In the genomic region with DNA sequence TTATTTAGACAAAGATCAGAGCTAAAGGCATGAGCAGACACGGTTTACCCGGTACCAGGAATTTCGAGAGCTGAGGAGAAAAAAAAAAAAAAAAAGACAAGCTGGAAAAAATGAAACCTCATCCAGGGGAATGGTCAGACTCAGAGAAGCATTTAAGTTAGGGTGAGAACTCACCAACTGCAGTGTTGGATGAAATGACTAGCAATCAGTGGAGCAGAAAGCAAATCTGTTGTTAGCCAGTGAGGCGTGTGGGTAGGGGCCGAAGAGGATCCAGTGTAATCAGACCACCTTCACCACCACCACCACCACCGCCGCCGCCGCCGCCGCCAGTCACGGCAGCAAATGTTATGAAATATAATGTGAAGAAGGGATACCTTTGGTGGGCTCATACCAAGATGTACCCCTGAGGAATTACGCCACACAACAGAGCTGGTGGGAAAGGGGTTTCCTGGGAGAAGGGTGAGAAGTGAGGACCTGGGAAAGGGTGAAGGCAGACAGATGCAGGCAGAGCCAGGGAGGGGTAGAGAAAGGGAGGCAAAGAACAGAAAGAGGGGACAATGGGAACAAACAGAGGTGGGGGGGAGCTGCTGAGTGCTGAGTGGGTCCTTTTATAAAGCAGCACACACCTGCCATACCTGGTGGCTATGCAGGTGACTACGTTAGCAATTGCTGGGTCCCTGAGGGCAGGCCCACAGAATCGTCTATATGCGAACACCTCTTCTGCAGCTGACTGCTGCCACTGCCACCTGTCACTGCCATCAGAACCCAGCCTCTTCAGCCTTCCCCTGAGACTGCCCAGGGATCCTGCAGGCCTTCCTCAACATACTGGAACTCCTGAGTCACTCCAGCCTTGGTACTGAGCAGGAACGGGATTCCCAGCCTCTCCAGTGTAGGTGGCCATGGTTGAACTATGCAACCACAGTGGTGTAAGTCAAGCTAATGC, we compare ENCODE assay signal across 8 mouse cellular contexts. TPM values are rescaled to one million over a fixed set of nuclear protein-coding genes. Genes with fewer than 3 reads are reported as not detected.
DNase-seq lines count a peak whose midpoint lies in the region; ATAC-seq and TF ChIP-seq lines count a peak whose summit lies in the region.
"Had no signal": no experiment of that assay in that cellular context is flagged by ENCODE, and none has a peak within 500 bp of the region (broad histone marks: within the 10 kb centered on the region; RNA-seq: fewer than 3 reads in every experiment).

No protein-coding gene starts in this region.

- no peak overlapping the region; the same call in 1 of the 2 replicates for H3K9ac ChIP-seq in forebrain, embryonic 11.5 days (ENCODE audit: low read length)
- H3K9ac ChIP-seq in intestine, embryonic 15.5 days = no peak overlapping the region
- no peak overlapping the region for H3K9ac ChIP-seq in stomach, embryonic 14.5 days (replicated peaks; ENCODE audit: low read depth, low read length)
- no peak overlapping the region for H3K9ac ChIP-seq in liver, embryonic 11.5 days (ENCODE audit: low read depth, low read length)

- peak overlapping the region; percentile 65 for H3K27ac ChIP-seq in left cerebral cortex, adult 2 months
- H3K27ac ChIP-seq in forebrain, embryonic 11.5 days (ENCODE audit: low read depth, low read length) = no peak overlapping the region
- H3K27ac ChIP-seq in intestine, embryonic 15.5 days = no peak overlapping the region
- H3K27ac ChIP-seq in stomach, embryonic 14.5 days (ENCODE audit: low read length) = no peak overlapping the region
- H3K27ac ChIP-seq in thymus, adult 2 months (ENCODE audit: control insufficient read depth, insufficient read depth, low read length) = no peak overlapping the region
- no peak overlapping the region for H3K27ac ChIP-seq in liver, embryonic 11.5 days (ENCODE audit: low read depth, low read length)

- ATAC-seq in forebrain, embryonic 11.5 days (replicated peaks; ENCODE audit: low FRiP score) = no peak
- ATAC-seq in intestine, embryonic 15.5 days = no peak
- ATAC-seq in stomach, embryonic 14.5 days (ENCODE audit: insufficient number of reproducible peaks, insufficient read depth, low FRiP score, low read depth) = no peak
- ATAC-seq in liver, embryonic 11.5 days (replicated peaks; ENCODE audit: low FRiP score) = no peak

- intact Hi-C loops in left cerebral cortex, adult 2 months (cut with DNase I) = no loop called here

- H3K4me1 ChIP-seq in forebrain, embryonic 11.5 days (replicated peaks; ENCODE audit: control insufficient read depth, insufficient read depth, low read length) = 0 out of 2 replicates have a peak, but pooled peaks cover 8% of the 10 kb centered on the region
- 0 out of 2 replicates have a peak, but pooled peaks cover 7% of the 10 kb centered on the region for H3K4me1 ChIP-seq in intestine, embryonic 15.5 days (replicated peaks)
- H3K4me1 ChIP-seq in stomach, embryonic 14.5 days (ENCODE audit: control insufficient read depth, insufficient read depth, low read length) = peaks cover 10% of the 10 kb centered on the region
- H3K4me1 ChIP-seq in thymus, adult 2 months (replicated peaks; ENCODE audit: control insufficient read depth, insufficient read depth, low read length) = peaks cover 10% of the 10 kb centered on the region
- H3K4me1 ChIP-seq in liver, embryonic 11.5 days (replicated peaks; ENCODE audit: control insufficient read depth, insufficient read depth, low read length) = peaks cover 4% of the 10 kb centered on the region; the same call in 1 of the 2 replicates

- H3K36me3 ChIP-seq in forebrain, embryonic 11.5 days (ENCODE audit: control insufficient read depth, insufficient read depth, low read length) = no peaks in the 10 kb centered on the region
- no peaks in the 10 kb centered on the region for H3K36me3 ChIP-seq in intestine, embryonic 15.5 days
- no peaks in the 10 kb centered on the region for H3K36me3 ChIP-seq in stomach, embryonic 14.5 days (ENCODE audit: control insufficient read depth, insufficient read depth, low read length)
- no peaks in the 10 kb centered on the region for H3K36me3 ChIP-seq in thymus, adult 2 months (ENCODE audit: control insufficient read depth, insufficient read depth, low read length)
- H3K36me3 ChIP-seq in liver, embryonic 11.5 days (ENCODE audit: control insufficient read depth, insufficient read depth, low read length) = no peaks in the 10 kb centered on the region

- no peak for TF ChIP-seq CTCF in left cerebral cortex, adult 2 months (IDR thresholded peaks at IDR 0.05)
- TF ChIP-seq CTCF in thymus, adult 2 months (IDR thresholded peaks at IDR 0.05; ENCODE audit: borderline replicate concordance, control insufficient read depth, extremely low read depth, insufficient read depth, low read length, poor library complexity) = no peak

- no peak for DNase-seq in left cerebral cortex, adult 2 months (ENCODE audit: extremely low spot score in 1 of 2, low spot score in 2 of 2)
- no peak for DNase-seq in left cerebral cortex, adult 9 months (ENCODE audit: low spot score in 2 of 2)
- no peak for DNase-seq in forebrain, embryonic 11.5 days (ENCODE audit: low spot score)
- DNase-seq in thymus, adult 2 months = no peak
- DNase-seq in liver, embryonic 11.5 days (ENCODE audit: low spot score) = no peak

- 49% methylated on average over 17 of the region's 17 CpGs for WGBS in forebrain, embryonic 11.5 days
- WGBS in intestine, embryonic 15.5 days = 61% methylated on average over 17 of the region's 17 CpGs
- WGBS in stomach, embryonic 14.5 days = 53% methylated on average over 17 of the region's 17 CpGs
- WGBS in thymus, adult 2 months = 84% methylated on average over 17 of the region's 17 CpGs
- WGBS in liver, embryonic 11.5 days = 72% methylated on average over 17 of the region's 17 CpGs

- H3K9me3 ChIP-seq in forebrain, embryonic 11.5 days (ENCODE audit: control insufficient read depth, low read length) = no peaks in the 10 kb centered on the region
- no peaks in the 10 kb centered on the region for H3K9me3 ChIP-seq in intestine, embryonic 15.5 days
- H3K9me3 ChIP-seq in stomach, embryonic 14.5 days (ENCODE audit: control insufficient read depth, low read depth, low read length) = no peaks in the 10 kb centered on the region
- no peaks in the 10 kb centered on the region for H3K9me3 ChIP-seq in liver, embryonic 11.5 days (ENCODE audit: control insufficient read depth, low read length)

- H3K4me2 ChIP-seq in forebrain, embryonic 11.5 days (ENCODE audit: low read depth, low read length, severe bottlenecking) = 0 out of 2 replicates have a peak overlapping the region, but pooled peaks have one; percentile 6
- peak overlapping the region; percentile 49 for H3K4me2 ChIP-seq in intestine, embryonic 15.5 days (replicated peaks)
- peak overlapping the region; percentile 6; the same call in 1 of the 2 replicates for H3K4me2 ChIP-seq in stomach, embryonic 14.5 days (replicated peaks; ENCODE audit: low read depth, low read length)
- no peak overlapping the region for H3K4me2 ChIP-seq in liver, embryonic 11.5 days

- TF ChIP-seq POLR2A in thymus, adult 2 months (IDR thresholded peaks at IDR 0.05; ENCODE audit: control insufficient read depth, extremely low read depth, insufficient read depth, low read length, poor library complexity) = no peak

- peak overlapping the region; percentile 38 for H3K4me3 ChIP-seq in left cerebral cortex, adult 2 months
- no peak overlapping the region for H3K4me3 ChIP-seq in forebrain, embryonic 11.5 days (ENCODE audit: low read depth, low read length)
- H3K4me3 ChIP-seq in intestine, embryonic 15.5 days (replicated peaks) = no peak overlapping the region
- no peak overlapping the region for H3K4me3 ChIP-seq in stomach, embryonic 14.5 days (ENCODE audit: low read depth, low read length)
- H3K4me3 ChIP-seq in thymus, adult 2 months (ENCODE audit: control insufficient read depth, insufficient read depth, low read length) = no peak overlapping the region
- H3K4me3 ChIP-seq in liver, embryonic 11.5 days (ENCODE audit: low read depth, low read length) = no peak overlapping the region

- no peaks in the 10 kb centered on the region for H3K27me3 ChIP-seq in forebrain, embryonic 11.5 days (ENCODE audit: control insufficient read depth, insufficient read depth, low read length)
- no peaks in the 10 kb centered on the region for H3K27me3 ChIP-seq in intestine, embryonic 15.5 days (replicated peaks)
- H3K27me3 ChIP-seq in stomach, embryonic 14.5 days (ENCODE audit: control insufficient read depth, insufficient read depth, low read length) = no peaks in the 10 kb centered on the region
- H3K27me3 ChIP-seq in thymus, adult 2 months (ENCODE audit: control insufficient read depth, insufficient read depth, low read length) = no peaks in the 10 kb centered on the region
- H3K27me3 ChIP-seq in liver, embryonic 11.5 days (replicated peaks; ENCODE audit: control insufficient read depth, insufficient read depth, low read length) = no peaks in the 10 kb centered on the region

RNA-seq across cellular contexts. Expression of gene Mfap4, which starts 7.4 kb away (rescaled TPM):
- total RNA-seq in left cerebral cortex, adult 2 months (2021) = 1 to 10 TPM; 2.5 to 2.7 TPM
- polyA plus RNA-seq in forebrain, embryonic 11.5 days (2014; fragmentation: Nextera tagmentation; extraction: Ambion mirVana) = 66.1 and 71.9 TPM in 2 replicates
- 210 and 213 TPM in 2 replicates for polyA plus RNA-seq in intestine, embryonic 15.5 days (2015; fragmentation: Nextera tagmentation; extraction: Ambion mirVana)
- 367 and 408 TPM in 2 replicates for polyA plus RNA-seq in stomach, embryonic 14.5 days (2014; fragmentation: Nextera tagmentation; extraction: Ambion mirVana)
- 20.0 and 21.9 TPM in 2 replicates for polyA plus RNA-seq in thymus, adult 2 months (2012; rRNA removed)
- 36.5 and 39.1 TPM in 2 replicates for polyA plus RNA-seq in liver, embryonic 11.5 days (2014; fragmentation: Nextera tagmentation; extraction: Ambion mirVana)

RNA-seq across cellular contexts. Expression of gene Mapk7, which starts 16.4 kb away (rescaled TPM):
- total RNA-seq in left cerebral cortex, adult 2 months (2021) = 10 to 100 TPM; 19.8 to 20.3 TPM
- 80.1 and 81.6 TPM in 2 replicates for polyA plus RNA-seq in forebrain, embryonic 11.5 days (2014; fragmentation: Nextera tagmentation; extraction: Ambion mirVana)
- polyA plus RNA-seq in intestine, embryonic 15.5 days (2015; fragmentation: Nextera tagmentation; extraction: Ambion mirVana) = 36.3 and 38.8 TPM in 2 replicates
- polyA plus RNA-seq in stomach, embryonic 14.5 days (2014; fragmentation: Nextera tagmentation; extraction: Ambion mirVana) = 47.4 and 47.7 TPM in 2 replicates
- 63.8 and 71.8 TPM in 2 replicates for polyA plus RNA-seq in thymus, adult 2 months (2012; rRNA removed)
- 25.1 and 27.6 TPM in 2 replicates for polyA plus RNA-seq in liver, embryonic 11.5 days (2014; fragmentation: Nextera tagmentation; extraction: Ambion mirVana)

RNA-seq across cellular contexts. Expression of gene Rnf112, which starts 23.9 kb away (rescaled TPM):
- 100 to 1,000 TPM; 328 to 336 TPM for total RNA-seq in left cerebral cortex, adult 2 months (2021)
- 1.3 TPM in 2 replicates for polyA plus RNA-seq in forebrain, embryonic 11.5 days (2014; fragmentation: Nextera tagmentation; extraction: Ambion mirVana)
- 1.6 and 1.7 TPM in 2 replicates for polyA plus RNA-seq in intestine, embryonic 15.5 days (2015; fragmentation: Nextera tagmentation; extraction: Ambion mirVana)
- polyA plus RNA-seq in stomach, embryonic 14.5 days (2014; fragmentation: Nextera tagmentation; extraction: Ambion mirVana) = 1.4 and 1.6 TPM in 2 replicates
- 0.12 and 0.13 TPM in 2 replicates for polyA plus RNA-seq in thymus, adult 2 months (2012; rRNA removed)
- polyA plus RNA-seq in liver, embryonic 11.5 days (2014; fragmentation: Nextera tagmentation; extraction: Ambion mirVana) = 0.27 and 0.34 TPM in 2 replicates
- polyA plus RNA-seq: heart, postnatal 0 days had no signal

RNA-seq across cellular contexts. Expression of gene B9d1, which starts 27.1 kb away (rescaled TPM):
- 10 to 100 TPM; 39.1 to 43.8 TPM for total RNA-seq in left cerebral cortex, adult 2 months (2021)
- polyA plus RNA-seq in forebrain, embryonic 11.5 days (2014; fragmentation: Nextera tagmentation; extraction: Ambion mirVana) = 41.7 and 46.0 TPM in 2 replicates
- 20.9 and 24.3 TPM in 2 replicates for polyA plus RNA-seq in intestine, embryonic 15.5 days (2015; fragmentation: Nextera tagmentation; extraction: Ambion mirVana)
- 29.6 and 43.7 TPM in 2 replicates for polyA plus RNA-seq in stomach, embryonic 14.5 days (2014; fragmentation: Nextera tagmentation; extraction: Ambion mirVana)
- 11.6 and 16.0 TPM in 2 replicates for polyA plus RNA-seq in thymus, adult 2 months (2012; rRNA removed)
- 10.2 and 11.1 TPM in 2 replicates for polyA plus RNA-seq in liver, embryonic 11.5 days (2014; fragmentation: Nextera tagmentation; extraction: Ambion mirVana)
